Mouse (Mus musculus) midbrain, postnatal 0 days (tissue): ENCODE results near the gene Klc1. TPM values are rescaled to one million over a fixed set of nuclear protein-coding genes. Genes with fewer than 3 reads are reported as not detected.
A peak's percentile ranks its signal among the peaks of the same experiment; 100 is the strongest.

ENCODE experiments used
- ATAC-seq: fragments of 200-750 bp; cut with Nextera tagmentation; 2 replicates; pipeline ENCODE4 v1.8.0; 2017; ENCODE audit warnings: moderate number of reproducible peaks, mild to moderate bottlenecking, moderate TSS enrichment, moderate library complexity; ENCODE audit not compliant: low FRiP score
- DNase-seq: peaks from one replicate; pipeline ENCODE4 v3.0.0-alpha.2; 2015; ENCODE audit warnings: low spot score
- H3K27ac ChIP-seq: fragments of 300-500 bp; sonication (generic); 2 replicates; pipeline ENCODE4 v1.5.1; 2014; ENCODE audit warnings: low read depth, mild to moderate bottlenecking, low read length, mixed read lengths
- H3K27me3 ChIP-seq: fragments of 300-500 bp; sonication (generic); 2 replicates; pipeline ENCODE4 v1.6.1; 2014; ENCODE audit warnings: low read length, control low read depth, mixed read lengths; ENCODE audit not compliant: insufficient read depth
- H3K36me3 ChIP-seq: fragments of 300-500 bp; sonication (generic); 2 replicates; pipeline ENCODE4 v1.6.1; 2014; ENCODE audit warnings: low read length, control low read depth, mixed read lengths; ENCODE audit not compliant: insufficient read depth
- H3K4me1 ChIP-seq: fragments of 300-500 bp; sonication (generic); 2 replicates; pipeline ENCODE4 v1.6.1; 2014; ENCODE audit warnings: mild to moderate bottlenecking, control low read depth, antibody characterized with exemption, low read length, mixed read lengths; ENCODE audit not compliant: insufficient read depth
- H3K4me2 ChIP-seq: fragments of 300-500 bp; sonication (generic); 2 replicates; pipeline ENCODE4 v1.6.1; 2014; ENCODE audit warnings: low read depth, mild to moderate bottlenecking, low read length, mixed read lengths; ENCODE audit not compliant: poor library complexity, severe bottlenecking
- H3K4me3 ChIP-seq: fragments of 300-500 bp; sonication (generic); 2 replicates; pipeline ENCODE4 v1.5.1; 2014; ENCODE audit warnings: low read depth, mild to moderate bottlenecking, low read length, moderate library complexity
- H3K9ac ChIP-seq: fragments of 300-500 bp; sonication (generic); replicated peaks from 2 replicates; pipeline ENCODE4 v1.6.1; 2014; ENCODE audit warnings: mild to moderate bottlenecking, low read length, moderate library complexity, mixed read lengths; ENCODE audit not compliant: poor library complexity, severe bottlenecking
- H3K9me3 ChIP-seq: fragments of 300-500 bp; sonication (generic); 2 replicates; pipeline ENCODE4 v1.6.1; 2016; ENCODE audit warnings: low read length, control low read depth
- CTCF ChIP-seq: IDR thresholded peaks from 2 replicates; pipeline ENCODE4 v1.5.1; 2016; ENCODE audit warnings: antibody characterized with exemption, mild to moderate bottlenecking
- WGBS: fragments of 180-500 bp; shearing (Covaris S2); extraction: QIAGEN DNeasy Blood & Tissue Kit; methylation state at CpG from one replicate; pipeline ENCODE4 v1.1.7; 2014; 5-methylcytosine and 5-hydroxymethylcytosine counted together
- polyA plus RNA-seq: library from polyadenylated mRNA; unstranded; fragments of >200 nt; fragmentation: Nextera tagmentation; extraction: Ambion mirVana; gene quantifications from 2 replicates; pipeline ENCODE4 v1.2.1, GENCODE M21; 2015
- total RNA-seq: library from RNA; depleted of rRNA; stranded (reverse); fragments of >200 nt; gene quantifications from 2 replicates; pipeline ENCODE4 v1.2.3, GENCODE M21; 2014

Klc1 gene
- total and polyA plus RNA-seq, 2 experiments from 2014 or later, result 509 to 653 TPM

GRCm38 (mm10) chr12:111755231-111755630 is 3.4 kb upstream of the Klc1 start:
- H3K4me2 ChIP-seq, result no peak overlapping the region
- H3K9me3 ChIP-seq, result no peaks in the 10 kb centered on the region
- TF ChIP-seq CTCF, result no peak
- no peaks in the 10 kb centered on the region for H3K36me3 ChIP-seq
- no peaks in the 10 kb centered on the region for H3K27me3 ChIP-seq
- H3K9ac ChIP-seq, result no peak overlapping the region
- 58% methylated on average over 2 of the region's 2 CpGs for WGBS
- H3K4me1 ChIP-seq, result 0 out of 2 replicates have a peak, but pooled peaks cover 6% of the 10 kb centered on the region
- H3K27ac ChIP-seq, result no peak overlapping the region
- H3K4me3 ChIP-seq, result no peak overlapping the region
- DNase-seq (no peak), ATAC-seq (no peak)

- peaks cover 11% of the 10 kb centered on the region; the same call in 1 of the 2 replicates for H3K4me1 ChIP-seq
- H3K4me3 ChIP-seq, result no peak overlapping the region
- no peak for DNase-seq
- ATAC-seq, result no peak
- H3K36me3 ChIP-seq, result no peaks in the 10 kb centered on the region
- no peak overlapping the region for H3K9ac ChIP-seq
- no peak overlapping the region for H3K4me2 ChIP-seq
- H3K9me3 ChIP-seq, result no peaks in the 10 kb centered on the region
- no peak overlapping the region for H3K27ac ChIP-seq
- 58% methylated on average over 4 of the region's 4 CpGs for WGBS
- no peaks in the 10 kb centered on the region for H3K27me3 ChIP-seq
- no peak for TF ChIP-seq CTCF
Measured at GRCm38 (mm10) chr12:111756082-111756697, 2.5 kb upstream of the Klc1 start.

GRCm38 (mm10) chr12:111756698-111757082 is 2.0 kb upstream of the Klc1 start:
- H3K27ac ChIP-seq, result no peak overlapping the region
- no peaks in the 10 kb centered on the region for H3K9me3 ChIP-seq
- H3K4me1 ChIP-seq, result peaks cover 11% of the 10 kb centered on the region; the same call in 1 of the 2 replicates
- no peaks in the 10 kb centered on the region for H3K36me3 ChIP-seq
- no peak for DNase-seq
- WGBS, result 48% methylated on average over 5 of the region's 5 CpGs
- H3K4me2 ChIP-seq, result no peak overlapping the region
- no peak for TF ChIP-seq CTCF
- H3K4me3 ChIP-seq, result no peak overlapping the region
- ATAC-seq, result no peak
- no peaks in the 10 kb centered on the region for H3K27me3 ChIP-seq
- no peak overlapping the region for H3K9ac ChIP-seq

- H3K36me3 ChIP-seq, result no peaks in the 10 kb centered on the region; the same call in 1 of the 2 replicates
- no peak for TF ChIP-seq CTCF
- 47% methylated on average over 10 of the region's 10 CpGs for WGBS
- H3K9me3 ChIP-seq, result no peaks in the 10 kb centered on the region
- DNase-seq (no peak), ATAC-seq (0 out of 2 replicates have a peak, but pooled peaks have one; percentile 4)
- peaks cover 14% of the 10 kb centered on the region; the same call in 1 of the 2 replicates for H3K4me1 ChIP-seq
- peak overlapping the region; percentile 97 for H3K4me2 ChIP-seq
- peak overlapping the region; percentile 99 for H3K27ac ChIP-seq
- no peaks in the 10 kb centered on the region for H3K27me3 ChIP-seq
- peak overlapping the region; percentile 91 for H3K4me3 ChIP-seq
- peak overlapping the region; percentile 99; the same call in 1 of the 2 replicates for H3K9ac ChIP-seq
Measured at GRCm38 (mm10) chr12:111757561-111758325, 906 bp upstream of the Klc1 start.

GRCm38 (mm10) chr12:111759176-111760061 is 770 bp downstream of the Klc1 start:
- peak overlapping the region; percentile 91 for H3K4me3 ChIP-seq
- peak overlapping the region; percentile 97 for H3K4me2 ChIP-seq
- H3K27ac ChIP-seq, result peak overlapping the region; percentile 99
- no peaks in the 10 kb centered on the region for H3K27me3 ChIP-seq
- no peaks in the 10 kb centered on the region; the same call in 1 of the 2 replicates for H3K36me3 ChIP-seq
- DNase-seq (peak; percentile 57), ATAC-seq (peak; percentile 65)
- no peaks in the 10 kb centered on the region for H3K9me3 ChIP-seq
- WGBS, result under 1% methylated on average over 34 of the region's 35 CpGs
- peak overlapping the region; percentile 99 for H3K9ac ChIP-seq
- peaks cover 14% of the 10 kb centered on the region; the same call in 1 of the 2 replicates for H3K4me1 ChIP-seq
- TF ChIP-seq CTCF, result no peak
